In the genomic region with DNA sequence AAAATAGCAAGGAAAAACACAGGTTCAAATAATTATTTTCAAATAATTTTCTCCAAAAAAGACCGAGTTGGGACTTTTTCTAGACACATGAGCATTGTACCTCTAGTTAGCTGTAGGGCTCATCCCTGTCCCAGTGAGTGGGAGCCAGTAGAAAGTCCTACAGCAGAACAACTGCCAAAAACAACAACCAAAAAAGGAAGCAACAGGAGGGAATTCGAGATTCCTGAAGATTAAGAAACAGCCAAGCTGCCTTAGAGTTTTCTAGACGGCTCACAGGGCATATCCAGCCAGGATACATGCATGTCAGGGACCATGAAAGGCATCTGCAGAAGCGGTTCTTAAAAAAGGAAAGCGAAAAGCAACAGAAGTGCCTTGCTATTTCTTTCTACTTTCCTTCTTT, we compare ENCODE assay signal across 25 mouse cellular contexts.
A peak's percentile ranks its signal among the peaks of the same experiment; 100 is the strongest.
DNase-seq lines count a peak whose midpoint lies in the region; ATAC-seq lines count a peak whose summit lies in the region.
"Had no signal": no experiment of that assay in that cellular context is flagged by ENCODE, and none has a peak within 500 bp of the region (broad histone marks: within the 10 kb centered on the region; RNA-seq: fewer than 3 reads in every experiment).

No protein-coding gene starts in this region.

- no peak overlapping the region for H3K9ac ChIP-seq in embryonic facial prominence, embryonic 14.5 days (ENCODE audit: low read depth, low read length)
- no peak overlapping the region for H3K9ac ChIP-seq in limb, embryonic 12.5 days (replicated peaks)
- H3K9ac ChIP-seq: forebrain, embryonic 15.5 days; heart, embryonic 13.5 days; hindbrain, embryonic 15.5 days; liver, embryonic 13.5 days had no signal

- H3K36me3 ChIP-seq in embryonic facial prominence, embryonic 14.5 days (ENCODE audit: control insufficient read depth, insufficient read depth, low read length), result no peaks in the 10 kb centered on the region
- no peaks in the 10 kb centered on the region for H3K36me3 ChIP-seq in limb, embryonic 12.5 days
- H3K36me3 ChIP-seq: forebrain, embryonic 15.5 days; heart, embryonic 13.5 days; hindbrain, embryonic 10.5 days; hindbrain, embryonic 15.5 days; liver, embryonic 13.5 days; midbrain, embryonic 10.5 days had no signal

- peak overlapping the region; percentile 71 for H3K27ac ChIP-seq in embryonic facial prominence, embryonic 14.5 days (replicated peaks; ENCODE audit: low read depth, low read length)
- H3K27ac ChIP-seq in limb, embryonic 12.5 days, result peak overlapping the region; percentile 60
- H3K27ac ChIP-seq: forebrain, embryonic 15.5 days; heart, embryonic 13.5 days; hindbrain, embryonic 10.5 days; hindbrain, embryonic 15.5 days; liver, embryonic 13.5 days; midbrain, embryonic 10.5 days had no signal

- peak overlapping the region; percentile 5; the same call in 1 of the 2 replicates for H3K4me2 ChIP-seq in embryonic facial prominence, embryonic 14.5 days (ENCODE audit: low read depth, low read length)
- no peak overlapping the region for H3K4me2 ChIP-seq in limb, embryonic 12.5 days
- H3K4me2 ChIP-seq: forebrain, embryonic 15.5 days; heart, embryonic 13.5 days; hindbrain, embryonic 15.5 days; liver, embryonic 13.5 days had no signal

- H3K27me3 ChIP-seq in embryonic facial prominence, embryonic 14.5 days (replicated peaks; ENCODE audit: control insufficient read depth, insufficient read depth, low read length), result no peaks in the 10 kb centered on the region; the same call in 1 of the 2 replicates
- H3K27me3 ChIP-seq in limb, embryonic 12.5 days, result no peaks in the 10 kb centered on the region
- H3K27me3 ChIP-seq: CH12.LX; forebrain, embryonic 15.5 days; heart, embryonic 13.5 days; hindbrain, embryonic 15.5 days; liver, embryonic 13.5 days had no signal

- no peak for ATAC-seq in embryonic facial prominence, embryonic 14.5 days (ENCODE audit: low read depth)
- ATAC-seq in limb, embryonic 12.5 days (ENCODE audit: insufficient number of reproducible peaks, insufficient read depth, low FRiP score, low TSS enrichment, low read depth), result no peak
- ATAC-seq in granulocyte monocyte progenitor cell, adult 5-6 weeks (replicated peaks; ENCODE audit: poor library complexity, severe bottlenecking), result no peak
- ATAC-seq: forebrain, embryonic 15.5 days; inflammation-experienced regulatory T-cells, adult 6 months; lung, postnatal 0 days had no signal

- 44% methylated on average over 5 of the region's 5 CpGs for WGBS in embryonic facial prominence, embryonic 14.5 days
- WGBS in limb, embryonic 12.5 days, result 60% methylated on average over 5 of the region's 5 CpGs

- DNase-seq in 3T3-L1 (ENCODE audit: low read depth, low spot score) (peak; percentile 25), NIH3T3 (ENCODE audit: low read depth) (peak; percentile 38)
- peak; percentile 56 for DNase-seq in embryonic facial prominence, embryonic 14.5 days (ENCODE audit: low spot score)
- DNase-seq in adrenal gland, adult 18-20 months (ENCODE audit: low spot score in 2 of 2), result no peak
- DNase-seq in cerebellum, postnatal 36 days, result no peak
- no peak for DNase-seq in cerebellum, adult 18-20 months
- DNase-seq: adrenal gland, postnatal 25 days; cerebellum, adult 2 months; cerebellum, postnatal 14 days; heart, postnatal 14 days; kidney, adult 11 months; kidney, postnatal 4 days; left cerebral cortex, postnatal 4 days; liver, embryonic 13.5 days; lung, adult 18-20 months had no signal

- no peak overlapping the region for H3K4me3 ChIP-seq in embryonic facial prominence, embryonic 14.5 days (ENCODE audit: low read depth, low read length)
- H3K4me3 ChIP-seq in limb, embryonic 12.5 days (replicated peaks), result no peak overlapping the region
- H3K4me3 ChIP-seq: forebrain, embryonic 15.5 days; heart, embryonic 13.5 days; hindbrain, embryonic 10.5 days; hindbrain, embryonic 15.5 days; liver, embryonic 13.5 days; midbrain, embryonic 10.5 days had no signal

- peaks cover 49% of the 10 kb centered on the region for H3K4me1 ChIP-seq in embryonic facial prominence, embryonic 14.5 days (ENCODE audit: control insufficient read depth, insufficient read depth, low read length)
- H3K4me1 ChIP-seq in limb, embryonic 12.5 days (replicated peaks), result peaks cover 45% of the 10 kb centered on the region
- H3K4me1 ChIP-seq: liver, embryonic 13.5 days had no signal

- no peaks in the 10 kb centered on the region for H3K9me3 ChIP-seq in embryonic facial prominence, embryonic 14.5 days (ENCODE audit: control insufficient read depth, low read length)
- H3K9me3 ChIP-seq in limb, embryonic 12.5 days, result no peaks in the 10 kb centered on the region
- H3K9me3 ChIP-seq: forebrain, embryonic 15.5 days; heart, embryonic 13.5 days; hindbrain, embryonic 10.5 days; hindbrain, embryonic 15.5 days; liver, embryonic 13.5 days; midbrain, embryonic 10.5 days had no signal

Comparison
In these comparisons a context has a peak if more than half of its experiments do, and no peak if none do; other contexts are left out.
1. DNase-seq: peak in 3T3-L1 (single experiment), NIH3T3 (single experiment) and embryonic facial prominence, embryonic 14.5 days (single experiment); none in adrenal gland, adult 18-20 months (0 of 2), cerebellum, postnatal 36 days (0 of 2) and cerebellum, adult 18-20 months (0 of 2).